Mouse (Mus musculus): ENCODE results near the gene Pxylp1.

- TF ChIP-seq CTCF (IDR thresholded peaks at IDR 0.05; ENCODE audit: low read depth, low read length) = no peak
- TF ChIP-seq TAL1 (conservative IDR thresholded peaks at IDR 0.05; ENCODE audit: low read depth, low read length) = no peak
- no peak for TF ChIP-seq GATA1 (IDR thresholded peaks at IDR 0.05; ENCODE audit: borderline replicate concordance, low read length)
Measured at GRCm38 (mm10) chr9:96914851-96915250, 22.4 kb upstream of the Pxylp1 start.

All from G1E (cell line).